Mouse (Mus musculus) gastrocnemius, adult 2 months (tissue): ENCODE results near the gene Il12b. TPM values are rescaled to one million over a fixed set of nuclear protein-coding genes. Genes with fewer than 3 reads are reported as not detected.

Source experiments
- DNase-seq: peaks from one replicate; pipeline ENCODE4 v3.0.0; 2022
- H3K27ac ChIP-seq: fragments of 200-600 bp; 2 replicates; pipeline ENCODE4 v1.8.1; 2022; ENCODE audit warnings: mild to moderate bottlenecking
- H3K4me3 ChIP-seq: fragments of 200-600 bp; 2 replicates; pipeline ENCODE4 v1.8.1; 2022; ENCODE audit warnings: mild to moderate bottlenecking, moderate library complexity
- CTCF ChIP-seq: fragments of 200-600 bp; IDR thresholded peaks from 2 replicates; pipeline ENCODE4 v1.8.1; 2022; ENCODE audit warnings: antibody characterized with exemption, mild to moderate bottlenecking, moderate library complexity
- intact Hi-C: fragments of 180-260 bp; cut with DNase I; formaldehyde crosslinking; loops from one replicate; pipeline ENCODE4 v1.15.1; 2025
- long read RNA-seq, 2 experiments: library from polyadenylated mRNA; stranded (forward); transcript quantifications; one replicate each; pipeline ENCODE4 v2.0.0; 2021
- total RNA-seq, 2 experiments: library from RNA; stranded (reverse); gene quantifications; 2 replicates each; pipeline ENCODE4 v1.2.3; 2021

The Il12b gene
- total RNA-seq = not detected
- long read RNA-seq, experiment 1 = 0 reads
- long read RNA-seq, experiment 2 = 0 reads

DNA sequence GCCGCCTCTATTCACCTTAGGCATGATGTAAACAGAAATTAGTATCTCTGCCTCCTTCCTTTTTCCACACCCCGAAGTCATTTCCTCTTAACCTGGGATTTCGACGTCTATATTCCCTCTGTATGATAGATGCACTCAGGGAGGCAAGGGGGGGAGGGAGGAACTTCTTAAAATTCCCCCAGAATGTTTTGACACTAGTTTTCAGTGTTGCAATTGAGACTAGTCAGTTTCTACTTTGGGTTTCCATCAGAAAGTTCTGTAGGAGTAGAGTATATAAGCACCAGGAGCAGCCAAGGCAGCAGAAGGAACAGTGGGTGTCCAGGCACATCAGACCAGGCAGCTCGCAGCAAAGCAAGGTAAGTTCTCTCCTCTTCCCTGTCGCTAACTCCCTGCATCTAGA is at the start of gene Il12b:
Gene Il12b (plus strand): TSS at position 301 of the 400 bp plus-strand sequence.
- TF ChIP-seq CTCF = no peak
- intact Hi-C loops = no loop called here
- peak within 1 kb of the TSS; percentile 62 for H3K4me3 ChIP-seq

DNA sequence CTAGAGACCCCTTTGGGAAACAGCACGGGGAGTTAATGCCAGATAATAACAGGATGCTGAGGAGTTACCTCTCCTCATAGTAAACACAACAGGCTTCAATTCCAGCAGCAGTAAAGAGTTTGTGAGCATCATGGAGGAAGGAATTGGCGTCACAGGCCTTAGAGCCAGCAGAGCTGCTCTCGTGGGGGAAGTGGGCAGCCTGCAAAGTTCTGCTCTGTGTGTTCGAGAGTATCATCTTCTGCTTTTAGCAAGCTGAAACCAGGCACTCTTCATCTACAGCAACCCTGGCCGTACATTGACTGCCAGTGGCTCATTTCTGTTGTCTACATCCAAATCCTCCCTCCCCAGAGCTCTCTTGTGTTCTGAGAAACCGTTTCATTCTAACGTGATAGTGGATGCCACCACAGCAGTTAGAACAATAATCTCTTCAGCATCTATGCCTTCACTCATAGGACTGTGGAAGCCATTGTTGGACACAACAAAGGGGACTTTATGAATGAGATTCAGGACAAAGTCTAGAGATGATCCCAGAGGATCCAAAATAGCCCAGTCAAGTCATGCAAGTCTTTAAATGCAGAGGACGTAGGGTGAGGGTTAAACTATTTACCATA is 44.9 kb upstream of the Il12b start:
- intact Hi-C loops = no loop called here
- Histone ChIP-seq H3K27ac (no peak overlapping the region), H3K4me3 (no peak overlapping the region)
- TF ChIP-seq CTCF = no peak
- no peak for DNase-seq

More for the DNA sequence above, at the start of gene Il12b:
- H3K27ac ChIP-seq = peak within 1 kb of the TSS; percentile 43; the same call in 1 of the 2 replicates
- no peak for DNase-seq

DNA sequence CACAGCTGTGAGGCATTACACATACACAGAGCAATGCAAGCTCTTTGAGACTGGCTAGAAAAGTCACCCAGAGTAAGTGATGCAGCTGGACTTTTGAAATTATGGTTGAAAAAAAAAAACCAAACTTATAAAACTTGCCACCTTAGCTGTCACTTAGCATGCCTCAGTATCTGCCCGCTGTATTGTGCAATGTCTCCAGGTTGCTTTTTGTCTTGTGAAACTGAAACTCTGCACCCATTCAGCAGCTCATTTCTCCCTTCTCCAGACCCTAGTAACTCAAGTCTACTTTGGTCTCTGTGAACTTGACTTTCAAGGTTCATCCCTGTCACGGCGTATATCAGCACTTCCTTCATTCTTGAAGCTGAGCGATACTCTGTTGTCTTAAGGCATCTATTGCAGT is 43.7 kb upstream of the Il12b start:
- DNase-seq = no peak
- no peak overlapping the region for H3K4me3 ChIP-seq
- TF ChIP-seq CTCF = no peak
- intact Hi-C loops = no loop called here
- H3K27ac ChIP-seq = no peak overlapping the region

DNA sequence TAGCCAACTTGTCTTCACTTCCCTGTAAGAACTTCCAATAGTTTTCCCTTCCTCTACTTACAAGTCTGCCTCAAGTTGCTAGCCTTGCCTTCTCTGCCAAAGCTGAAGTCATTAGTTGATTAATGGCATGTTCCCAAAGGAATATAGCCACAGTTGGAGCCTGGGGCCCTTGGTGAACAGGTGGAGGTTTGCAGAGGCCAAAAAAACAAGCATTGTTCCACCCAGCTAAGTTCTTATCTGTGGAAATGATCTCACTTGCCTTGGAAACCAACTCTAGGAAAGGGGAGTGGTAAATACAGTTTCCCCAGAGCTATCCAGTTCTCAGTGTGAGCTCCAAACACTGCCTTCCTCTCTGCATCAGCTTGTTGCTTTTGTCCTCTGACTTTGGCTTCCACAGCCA is 35.3 kb upstream of the Il12b start:
- no peak overlapping the region for H3K4me3 ChIP-seq
- no peak overlapping the region; the same call in 1 of the 2 replicates for H3K27ac ChIP-seq
- no peak for TF ChIP-seq CTCF
- intact Hi-C loops = no loop called here
- peak; percentile 21 for DNase-seq

DNA sequence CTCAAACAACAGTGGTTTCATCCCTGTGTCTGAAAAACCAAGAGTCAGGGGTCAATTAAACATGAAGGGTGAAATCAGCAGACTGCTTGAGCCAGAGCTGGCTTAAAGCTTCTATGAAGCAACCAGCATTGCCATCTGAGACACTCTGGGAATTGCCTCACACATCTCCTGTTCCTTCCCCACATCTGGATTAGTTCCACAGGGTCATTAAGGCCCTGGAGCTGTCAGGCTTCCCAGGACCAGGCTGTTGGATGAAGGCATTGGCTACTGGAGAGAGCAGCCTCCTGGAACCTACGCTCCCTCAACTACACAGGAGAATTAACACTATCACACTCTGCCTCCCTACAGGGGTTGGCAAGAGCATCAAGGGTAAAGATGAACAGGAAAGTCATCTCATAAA is 32.2 kb upstream of the Il12b start:
- Histone ChIP-seq H3K27ac (no peak overlapping the region), H3K4me3 (no peak overlapping the region)
- intact Hi-C loops = no loop called here
- DNase-seq = peak; percentile 59
- no peak for TF ChIP-seq CTCF

DNA sequence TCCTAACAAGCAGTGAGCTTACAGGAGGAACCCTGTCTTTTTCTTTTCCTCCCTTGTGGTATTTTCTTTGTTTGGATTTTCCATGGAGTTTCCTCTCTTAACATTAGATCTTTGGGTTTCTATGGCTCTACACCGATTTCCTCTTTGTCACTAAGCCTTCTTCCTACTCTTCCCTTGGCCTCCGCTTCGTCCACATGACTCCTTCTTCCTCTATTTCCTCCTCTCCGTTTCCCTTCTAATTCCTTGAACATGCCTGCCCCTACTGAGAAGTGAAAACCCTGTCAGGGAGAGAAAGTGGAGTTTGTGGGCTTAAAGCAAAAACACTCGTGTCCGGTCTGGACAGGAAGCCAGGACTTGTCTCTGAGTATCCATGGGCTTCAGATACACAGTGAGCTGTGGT is 27.0 kb upstream of the Il12b start:
- Histone ChIP-seq H3K4me3 (no peak overlapping the region), H3K27ac (no peak overlapping the region)
- no peak for DNase-seq
- intact Hi-C loops = no loop called here
- TF ChIP-seq CTCF = no peak

DNA sequence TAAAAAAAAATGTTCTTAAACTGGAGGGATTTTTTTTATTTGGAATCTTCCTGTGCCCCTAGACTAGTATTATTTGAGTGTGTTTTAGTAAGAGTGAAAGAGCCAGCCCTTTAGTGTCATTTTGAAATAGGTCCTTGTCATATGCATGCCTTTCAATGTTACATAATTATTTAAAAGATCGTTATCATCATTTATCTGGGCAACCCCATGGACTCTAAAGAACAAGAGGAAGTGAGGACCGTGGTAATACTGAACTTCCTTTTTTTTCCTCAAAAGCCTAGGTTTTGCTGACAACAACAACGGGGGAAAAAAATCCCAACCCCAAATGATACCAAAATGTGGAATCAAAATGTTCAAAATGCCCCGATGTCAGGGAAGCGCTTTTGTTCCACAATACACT is 22.0 kb upstream of the Il12b start:
- Histone ChIP-seq H3K4me3 (no peak overlapping the region), H3K27ac (no peak overlapping the region)
- no peak for DNase-seq
- intact Hi-C loops = no loop called here
- no peak for TF ChIP-seq CTCF

DNA sequence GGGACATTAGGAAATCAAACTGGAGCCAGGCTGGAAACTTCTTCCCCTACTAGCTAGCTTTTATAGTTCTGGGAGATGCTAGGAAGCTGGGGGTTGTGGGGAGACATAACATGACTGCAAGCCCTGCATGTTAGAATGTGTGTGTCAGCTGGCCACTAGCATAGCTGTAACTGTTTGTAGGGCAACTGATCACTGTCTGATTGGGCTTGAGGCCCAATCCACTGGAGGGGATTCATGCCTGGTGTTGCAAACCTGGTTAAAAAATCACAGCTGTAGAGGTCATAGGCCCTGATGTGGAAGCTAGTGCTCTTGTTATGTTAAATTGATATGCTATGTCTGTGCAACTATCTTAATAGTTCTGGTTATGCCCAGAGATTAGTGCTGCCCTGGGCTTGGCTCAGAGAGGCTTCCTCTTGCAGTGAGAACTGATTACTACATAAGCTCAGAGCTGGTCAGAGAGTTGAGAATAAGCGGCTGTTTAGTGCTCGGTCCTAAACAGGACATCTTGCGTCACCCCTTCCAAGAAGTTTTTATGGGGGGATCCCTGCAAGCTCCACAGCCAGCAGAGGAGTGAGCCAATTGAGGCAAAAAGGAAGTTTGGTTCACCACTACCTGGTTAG is 19.3 kb upstream of the Il12b start:
- intact Hi-C loops = no loop called here
- DNase-seq = no peak
- Histone ChIP-seq H3K27ac (no peak overlapping the region), H3K4me3 (no peak overlapping the region)
- no peak for TF ChIP-seq CTCF

DNA sequence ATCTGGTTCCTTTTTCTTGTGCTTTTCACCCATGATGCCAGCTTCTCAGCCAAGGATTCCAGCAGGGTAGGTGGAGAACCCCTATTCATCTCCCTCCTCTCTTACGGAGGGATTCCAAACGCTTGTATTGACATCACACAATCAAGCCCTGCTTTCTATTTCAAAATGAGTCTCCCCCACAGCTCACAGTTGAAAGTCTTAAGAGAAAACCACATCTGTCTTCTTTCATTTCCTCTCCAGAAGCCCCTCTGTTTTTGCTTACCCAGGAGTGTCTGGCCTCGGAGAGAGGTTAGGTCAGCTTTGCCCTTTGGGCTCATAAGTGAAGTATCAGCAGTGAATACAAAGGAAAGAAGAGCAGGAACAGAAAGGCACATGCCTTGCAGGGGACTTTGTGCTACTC is 17.7 kb upstream of the Il12b start:
- DNase-seq = no peak
- no peak for TF ChIP-seq CTCF
- H3K4me3 ChIP-seq = no peak overlapping the region
- H3K27ac ChIP-seq = no peak overlapping the region
- intact Hi-C loops = no loop called here

DNA sequence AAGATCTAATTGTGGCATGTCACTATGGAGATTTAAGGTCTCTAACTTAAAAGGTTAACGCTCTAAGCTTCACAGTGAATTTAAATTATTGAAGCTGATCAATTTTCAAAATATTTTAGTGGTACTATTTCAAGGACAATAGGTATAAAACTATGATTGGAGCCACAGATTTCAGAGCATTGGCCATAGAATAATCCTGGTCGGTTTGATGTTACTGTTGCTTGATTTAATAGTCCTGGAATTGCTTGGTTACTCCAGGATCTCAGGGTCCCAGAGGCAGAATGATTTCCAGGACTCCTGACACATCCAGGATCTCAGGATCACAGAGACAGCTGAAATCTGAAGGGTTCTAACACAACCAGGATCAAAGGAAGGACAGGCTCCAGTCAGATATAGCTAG is 12.8 kb upstream of the Il12b start:
- no peak for DNase-seq
- TF ChIP-seq CTCF = no peak
- no peak overlapping the region for H3K4me3 ChIP-seq
- no peak overlapping the region for H3K27ac ChIP-seq
- intact Hi-C loops = no loop called here

DNA sequence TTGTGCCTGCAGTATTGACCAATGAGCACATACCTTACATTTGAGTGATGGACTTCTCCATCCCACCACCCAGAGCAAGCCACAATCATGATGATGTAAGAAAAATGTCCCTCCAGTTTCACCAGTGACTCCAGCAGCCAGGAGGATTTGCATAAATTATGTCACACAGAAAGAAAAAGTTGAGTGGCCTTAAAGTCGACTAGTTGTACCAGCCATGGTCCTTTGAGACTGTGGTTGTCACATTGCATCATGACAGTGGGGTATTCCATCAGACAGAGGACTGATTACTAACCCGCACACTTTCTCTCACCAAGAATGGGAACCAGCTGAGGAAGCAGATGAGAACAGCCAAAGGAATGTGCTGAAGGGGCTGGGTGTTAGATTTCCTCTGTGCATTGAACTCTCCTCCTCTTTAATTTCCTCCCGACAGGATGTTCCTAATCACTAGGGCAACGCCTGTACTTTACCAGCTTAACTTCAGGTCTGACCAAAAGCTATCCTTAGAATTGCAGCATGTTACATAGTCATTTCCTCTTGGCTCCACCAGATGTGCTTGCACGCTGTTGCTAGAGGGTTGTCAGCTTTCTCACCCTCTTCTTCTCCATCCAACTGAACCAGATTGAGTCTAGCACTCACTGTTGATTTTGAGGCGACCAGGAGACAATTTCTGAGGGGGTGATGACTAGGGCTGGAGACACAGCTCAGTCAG is 9.7 kb upstream of the Il12b start:
- TF ChIP-seq CTCF = no peak
- no peak for DNase-seq
- H3K27ac ChIP-seq = no peak overlapping the region
- no peak overlapping the region for H3K4me3 ChIP-seq
- intact Hi-C loops = no loop called here

DNA sequence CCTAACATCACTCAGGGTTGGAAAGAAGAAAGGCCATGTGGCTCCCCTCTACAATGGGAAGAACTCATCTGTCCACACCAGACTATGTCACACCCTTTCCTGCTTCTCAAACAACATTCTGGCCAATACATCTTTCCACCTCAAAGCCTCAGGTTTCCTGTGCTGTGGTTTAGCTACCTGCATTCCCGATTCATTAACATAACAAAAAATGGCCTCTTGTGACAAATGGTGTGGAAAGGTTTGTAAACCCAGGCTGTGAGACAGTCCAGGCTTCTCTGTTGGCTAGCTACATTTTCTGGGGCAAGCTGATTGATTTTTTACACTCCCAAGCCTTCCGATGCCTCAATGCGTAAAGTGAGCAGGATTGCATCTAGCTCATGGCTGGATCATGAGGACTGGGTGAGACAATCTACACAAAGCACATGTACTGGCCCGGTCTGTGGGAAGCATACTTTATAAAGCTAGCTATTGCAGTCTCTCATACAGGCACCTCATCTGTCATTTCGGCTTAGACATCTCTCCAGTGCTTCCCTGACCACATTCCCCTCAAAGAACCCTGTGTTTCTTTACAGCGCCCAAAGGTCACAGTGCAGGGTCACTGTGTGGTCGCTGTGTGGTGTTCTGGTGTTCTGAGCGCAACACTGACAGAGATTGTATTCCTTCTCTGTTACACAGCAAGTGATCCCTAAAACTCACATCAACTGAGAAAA is 6.6 kb upstream of the Il12b start:
- DNase-seq = no peak
- no peak overlapping the region for H3K4me3 ChIP-seq
- intact Hi-C loops = no loop called here
- no peak overlapping the region for H3K27ac ChIP-seq
- TF ChIP-seq CTCF = no peak

DNA sequence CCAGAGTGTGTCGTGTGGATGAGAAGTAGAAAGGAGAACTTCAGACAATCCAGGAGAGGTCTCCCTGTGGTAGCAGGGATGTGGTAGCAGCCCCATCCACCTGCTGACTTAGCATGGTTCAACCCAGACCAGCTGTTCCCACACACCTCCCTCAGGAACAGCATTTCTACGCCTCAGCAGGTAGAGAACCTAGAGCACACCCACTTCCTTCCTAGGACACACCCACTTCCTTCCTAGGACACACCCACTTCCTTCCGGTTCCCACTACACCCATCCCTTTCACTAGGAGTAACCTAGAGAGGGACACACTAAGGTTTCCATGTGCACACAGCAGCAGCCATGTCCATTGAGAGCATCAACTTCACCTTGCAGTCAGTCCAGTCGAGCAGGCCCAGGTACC is 4.5 kb upstream of the Il12b start:
- Histone ChIP-seq H3K4me3 (no peak overlapping the region), H3K27ac (no peak overlapping the region)
- DNase-seq = no peak
- TF ChIP-seq CTCF = no peak
- intact Hi-C loops = no loop called here
